Mouse (Mus musculus) common myeloid progenitor, adult 5-6 weeks (primary cell): ENCODE data around the gene Shq1. TPM values are rescaled to one million over a fixed set of nuclear protein-coding genes. Genes with fewer than 3 reads are reported as not detected.

Source experiments
- ATAC-seq: replicated peaks from 2 replicates; pipeline ENCODE4 v1.8.0; 2016; ENCODE audit warnings: low read depth, mild to moderate bottlenecking, moderate TSS enrichment, inconsistent platforms; ENCODE audit not compliant: poor library complexity, severe bottlenecking
- total RNA-seq: library from RNA; stranded (forward); fragments of 200-1000, 187-1606 nt; gene quantifications from 2 replicates; pipeline ENCODE4 v1.2.3, GENCODE M21; 2017

Shq1 gene
- total RNA-seq, 1 experiment from 2014 or later: 22.2 TPM

DNA sequence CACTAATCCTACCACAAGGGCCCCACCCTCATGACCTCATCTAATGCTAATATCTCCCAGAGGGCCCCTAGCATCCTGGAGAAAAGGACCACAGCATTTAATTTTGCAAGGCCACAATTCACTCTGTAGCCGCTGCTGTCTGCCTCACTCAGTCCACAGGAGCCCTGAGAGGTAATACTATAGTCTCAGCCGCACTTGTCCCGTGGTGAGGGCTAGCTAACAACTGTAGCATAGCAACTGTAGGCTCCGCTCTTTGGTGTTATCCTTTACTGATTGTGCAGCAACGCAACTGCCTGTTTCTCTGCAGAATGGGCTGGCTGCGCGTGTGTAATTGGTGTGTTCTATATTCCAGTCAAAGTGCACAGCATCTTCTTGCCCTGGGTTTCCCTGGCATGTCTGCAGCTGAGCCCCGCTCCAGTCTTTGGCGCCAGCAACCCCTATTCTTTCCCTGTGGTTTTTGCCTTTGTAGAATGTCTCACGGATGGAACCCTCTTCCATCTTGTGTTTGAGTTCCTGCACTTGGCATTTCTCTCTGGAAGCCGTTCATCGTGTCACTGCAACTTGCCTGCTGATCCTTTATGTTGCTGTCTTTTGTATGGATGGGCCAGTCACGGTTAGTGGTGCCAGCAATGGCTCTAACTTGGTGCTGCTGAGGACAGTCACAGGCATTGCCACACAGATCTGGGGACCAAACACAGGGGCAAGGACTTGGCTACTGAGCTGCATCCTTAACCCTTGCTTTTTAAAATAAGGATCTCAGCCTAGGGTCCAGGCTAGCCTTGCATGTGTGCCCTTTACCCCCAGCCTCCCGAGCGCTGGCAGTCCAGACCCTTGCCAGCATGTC, 128.6 kb downstream of the Shq1 start:
- no peak for ATAC-seq

DNA sequence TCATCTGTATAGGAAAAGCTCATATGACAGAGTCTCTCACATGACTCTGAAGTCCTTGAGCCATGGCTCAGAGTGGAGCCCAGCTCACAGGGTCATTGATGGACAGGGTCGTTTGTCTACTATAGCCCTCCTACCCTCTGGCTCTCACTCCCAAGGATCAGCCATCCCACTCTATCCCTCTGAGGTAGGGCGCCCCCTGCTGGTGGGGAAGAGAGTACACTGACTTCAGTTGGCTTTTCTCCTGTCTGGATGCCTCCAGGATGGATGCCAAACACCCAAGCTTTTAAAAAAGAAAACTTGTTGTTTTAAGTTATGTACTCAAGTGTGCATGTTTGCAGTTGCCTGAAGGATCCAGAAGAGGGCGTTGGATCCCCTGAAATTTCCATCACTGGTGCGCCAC, 131.3 kb downstream of the Shq1 start:
- ATAC-seq: peak; percentile 24; the same call in 1 of the 2 replicates

DNA sequence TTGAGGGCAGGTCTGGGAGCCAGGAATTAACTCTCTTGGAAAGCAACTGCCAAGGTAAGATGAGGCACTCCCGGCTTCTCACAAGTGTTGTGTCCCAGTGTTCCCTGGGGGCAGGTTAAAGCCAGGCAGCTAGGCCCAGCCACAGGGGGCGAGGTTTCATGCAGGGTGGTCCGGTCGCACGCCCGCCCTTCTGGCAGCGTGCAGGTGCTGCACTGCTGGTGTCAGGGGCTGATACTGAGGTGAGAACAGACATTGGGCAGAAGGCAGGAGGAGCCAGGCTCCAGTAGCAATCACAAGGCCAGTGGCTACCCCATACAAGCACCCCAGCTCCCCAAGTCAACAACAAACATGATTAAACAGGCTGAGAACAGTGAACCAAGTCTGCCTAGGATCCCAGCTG, 132.4 kb downstream of the Shq1 start:
- no peak for ATAC-seq

DNA sequence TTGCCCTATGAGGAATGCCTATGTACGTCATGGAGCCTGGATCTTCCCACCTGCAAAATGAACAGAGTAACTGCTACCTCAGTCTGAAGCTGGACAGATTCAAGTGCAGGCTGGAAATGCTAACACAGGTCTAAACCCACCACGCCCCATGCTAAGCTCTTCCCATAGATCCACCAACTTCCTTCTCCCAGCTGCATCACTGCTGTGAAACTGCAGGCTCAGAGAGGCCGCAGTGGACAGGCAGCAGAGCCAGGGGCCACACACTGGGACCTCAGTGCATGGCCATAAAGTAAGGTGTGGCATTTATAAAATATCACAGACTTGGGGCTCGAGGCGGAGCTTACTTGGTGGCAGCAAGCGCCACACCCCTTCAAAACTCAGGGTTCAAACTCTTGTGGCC, 133.0 kb downstream of the Shq1 start:
- no peak for ATAC-seq

DNA sequence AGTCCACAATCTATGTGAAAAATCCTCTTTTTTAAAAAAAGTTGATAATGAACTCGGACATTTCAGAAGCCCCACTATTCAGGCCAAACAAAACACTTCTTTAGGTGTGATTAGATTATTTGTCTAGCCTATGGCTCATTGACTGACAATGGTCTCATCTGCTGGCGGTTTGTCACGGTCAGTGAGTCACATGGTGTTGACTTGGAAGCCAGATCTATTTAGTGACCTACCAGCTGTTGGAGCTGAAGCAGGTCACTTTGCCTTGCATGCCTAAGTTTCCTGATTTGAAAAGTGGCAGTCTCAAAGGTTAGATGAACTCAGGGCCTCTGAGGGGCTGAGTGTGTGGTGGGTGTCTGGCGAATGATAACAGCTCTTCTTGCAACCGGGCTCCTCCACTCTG, 133.9 kb downstream of the Shq1 start:
- no peak for ATAC-seq

DNA sequence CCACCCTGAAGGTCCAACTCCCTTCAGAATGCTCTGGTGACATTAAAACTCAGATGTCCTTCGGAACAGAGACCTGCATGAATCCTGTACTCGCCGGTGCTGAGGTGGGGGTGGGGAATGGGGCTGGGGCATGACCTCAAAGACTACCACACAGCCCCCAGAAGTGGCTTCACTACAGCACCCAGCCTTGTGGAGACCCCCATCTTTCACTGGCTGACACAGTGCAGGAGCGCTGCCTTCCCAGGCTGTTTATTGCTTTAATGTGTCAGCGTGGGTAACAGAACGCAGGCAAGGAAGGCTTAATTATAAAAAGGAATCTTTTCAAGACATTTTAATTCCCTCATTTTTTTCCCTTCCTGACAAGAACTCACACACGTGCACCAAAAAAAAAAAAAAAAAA, 137.6 kb downstream of the Shq1 start:
- no peak for ATAC-seq

DNA sequence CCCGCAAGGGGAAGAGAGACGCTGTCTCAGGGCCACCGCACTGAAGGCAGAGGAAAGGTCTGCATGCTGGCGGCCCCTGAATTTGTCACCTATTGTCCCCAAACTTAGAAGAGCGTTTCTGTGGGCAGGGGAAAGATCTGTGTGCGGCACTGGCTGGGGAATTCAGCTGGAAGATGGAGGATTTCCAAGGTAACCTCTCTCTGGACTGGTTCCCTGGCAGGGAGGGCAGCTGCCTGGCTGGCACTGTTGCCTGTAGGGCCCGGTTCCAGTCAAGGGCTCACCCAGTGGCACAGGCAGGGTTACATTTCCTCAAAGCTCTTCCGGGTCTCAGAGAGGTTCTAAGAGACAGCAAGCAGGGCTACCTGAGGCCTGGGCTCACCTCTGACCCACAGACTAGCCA, 138.6 kb downstream of the Shq1 start:
- no peak for ATAC-seq

DNA sequence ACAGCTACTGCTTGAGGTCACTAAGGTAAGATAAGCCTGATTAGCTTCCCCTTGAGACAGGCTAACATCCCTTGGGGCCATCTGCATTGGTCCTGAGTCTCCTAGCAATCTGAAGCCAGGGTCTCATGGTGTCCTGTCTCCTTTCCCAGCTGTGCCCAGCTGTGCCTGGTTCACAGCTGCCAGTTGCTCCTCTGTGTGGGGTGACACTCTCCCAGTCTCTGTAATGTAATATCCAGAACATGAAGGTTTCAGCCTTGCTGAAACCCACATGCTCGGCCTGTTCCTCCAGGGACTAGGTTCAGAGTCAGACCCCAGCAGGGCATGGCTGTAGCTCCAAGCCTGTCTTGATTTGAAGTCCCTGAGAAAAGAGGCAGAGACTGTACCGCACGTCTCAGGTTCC, 141.3 kb downstream of the Shq1 start:
- ATAC-seq: no peak

DNA sequence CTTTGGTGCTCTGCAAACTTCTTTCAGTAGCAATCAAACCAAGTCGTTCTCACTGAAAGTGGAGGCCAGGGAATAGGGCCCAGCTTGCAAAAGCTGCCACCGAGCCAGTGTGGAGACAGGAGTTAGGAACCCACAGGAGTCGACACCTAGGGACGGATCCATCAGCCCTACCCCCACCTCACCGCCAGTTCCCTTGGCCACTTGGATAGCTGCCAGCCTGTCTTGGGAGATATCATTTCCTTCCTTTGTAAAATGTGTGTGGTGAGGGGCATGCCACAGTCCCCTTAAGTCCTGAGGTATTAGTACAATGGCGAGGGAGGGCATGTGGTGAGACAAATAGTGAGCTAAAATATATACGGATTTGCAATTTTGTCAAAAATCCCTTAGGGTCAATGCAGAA, 142.4 kb downstream of the Shq1 start:
- peak; percentile 36; the same call in 1 of the 2 replicates for ATAC-seq

DNA sequence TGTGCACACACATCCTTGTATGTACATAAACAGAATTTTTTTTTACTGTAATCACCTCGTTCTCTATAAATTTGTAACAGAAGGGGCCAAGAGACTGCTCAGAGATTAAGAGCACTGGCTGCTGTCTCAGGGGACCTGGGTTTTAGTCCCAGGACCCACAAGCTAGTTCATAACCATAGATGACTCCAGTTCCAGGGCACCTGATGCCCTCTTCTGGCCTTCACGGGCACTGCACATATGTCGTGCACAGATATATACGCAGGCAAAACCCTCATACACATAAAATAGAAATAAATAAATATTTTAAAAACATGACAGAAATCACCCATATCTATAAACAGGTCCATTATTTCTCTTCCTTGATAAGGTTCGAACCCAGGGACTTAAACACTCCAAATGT, 143.0 kb downstream of the Shq1 start:
- peak; percentile 55 for ATAC-seq

DNA sequence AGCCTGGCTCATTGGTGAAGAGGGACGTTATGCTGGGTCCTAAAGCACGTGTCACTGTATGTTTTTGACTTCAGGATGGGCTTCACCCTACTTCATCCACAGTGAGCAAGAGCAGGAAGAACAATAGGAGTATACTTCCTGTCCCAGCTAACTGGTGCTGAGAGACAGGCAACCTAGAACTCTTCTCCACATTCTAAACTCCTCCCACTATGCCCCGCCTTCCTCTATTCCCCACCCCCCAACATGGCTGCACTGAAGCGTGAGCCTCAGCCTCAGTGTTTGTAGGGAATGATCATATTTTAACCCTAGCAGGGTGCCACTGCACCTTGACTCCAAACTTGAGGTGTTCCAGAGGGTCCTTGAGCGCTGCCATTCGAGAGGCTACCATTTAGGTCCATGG, 143.8 kb downstream of the Shq1 start:
- ATAC-seq: no peak

DNA sequence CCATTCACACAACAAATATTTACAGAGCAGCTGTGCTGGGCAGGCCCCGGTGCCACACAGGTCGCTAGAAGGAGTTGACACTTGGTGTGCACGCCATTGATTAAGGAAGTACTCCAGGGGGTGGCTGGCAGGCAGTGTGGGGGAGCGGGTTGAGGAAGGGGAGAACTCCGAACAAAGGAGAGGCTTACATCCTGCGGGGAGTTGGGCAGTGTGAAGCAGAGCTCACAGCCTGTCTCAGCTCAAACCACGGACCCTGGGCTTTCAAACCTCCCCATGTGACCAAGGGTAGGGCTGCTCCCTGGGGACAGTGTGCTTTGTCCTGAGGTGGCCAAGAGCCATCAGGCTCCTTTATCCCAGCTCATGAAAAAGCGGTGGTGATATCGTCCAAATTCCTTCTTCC, 144.9 kb downstream of the Shq1 start:
- ATAC-seq: peak; percentile 34

DNA sequence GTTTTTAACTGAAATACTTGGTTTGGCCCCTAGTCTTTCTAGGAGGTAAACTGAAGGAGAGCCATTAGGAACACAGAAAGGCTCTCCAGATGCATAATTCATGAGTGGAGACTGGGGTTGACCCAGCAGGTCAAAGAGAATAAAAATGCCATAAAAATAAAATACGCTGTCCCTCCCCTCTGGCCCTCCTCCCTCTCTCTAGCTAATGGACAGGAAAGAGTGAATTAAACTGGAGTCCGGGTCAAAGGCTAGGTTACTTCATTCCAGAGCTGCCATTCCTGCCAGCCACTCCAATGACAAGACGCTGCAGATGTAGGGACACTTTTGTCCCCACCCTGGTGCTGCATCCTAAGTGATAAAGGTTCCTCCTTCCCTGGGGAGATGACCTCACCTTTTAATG, 145.5 kb downstream of the Shq1 start:
- no peak for ATAC-seq

DNA sequence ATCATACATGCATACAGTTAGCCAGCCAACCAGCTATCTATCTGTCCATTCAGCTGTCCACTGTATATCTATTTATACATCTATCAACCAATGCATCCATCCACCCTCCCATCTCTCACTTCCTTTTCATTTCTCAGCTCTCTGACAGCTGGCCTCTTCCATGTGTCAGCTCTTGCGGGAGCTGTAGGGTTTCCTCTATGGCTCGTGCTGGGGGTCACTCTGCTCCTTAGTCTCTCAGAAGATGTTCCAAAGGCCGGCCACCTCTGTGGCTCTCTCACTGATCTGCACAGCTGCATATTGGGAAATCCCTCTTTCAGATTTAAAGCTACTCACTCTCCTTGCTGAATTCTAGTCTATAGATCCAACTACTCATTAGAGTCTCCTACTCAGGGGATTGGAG, 148.5 kb downstream of the Shq1 start:
- ATAC-seq: no peak

DNA sequence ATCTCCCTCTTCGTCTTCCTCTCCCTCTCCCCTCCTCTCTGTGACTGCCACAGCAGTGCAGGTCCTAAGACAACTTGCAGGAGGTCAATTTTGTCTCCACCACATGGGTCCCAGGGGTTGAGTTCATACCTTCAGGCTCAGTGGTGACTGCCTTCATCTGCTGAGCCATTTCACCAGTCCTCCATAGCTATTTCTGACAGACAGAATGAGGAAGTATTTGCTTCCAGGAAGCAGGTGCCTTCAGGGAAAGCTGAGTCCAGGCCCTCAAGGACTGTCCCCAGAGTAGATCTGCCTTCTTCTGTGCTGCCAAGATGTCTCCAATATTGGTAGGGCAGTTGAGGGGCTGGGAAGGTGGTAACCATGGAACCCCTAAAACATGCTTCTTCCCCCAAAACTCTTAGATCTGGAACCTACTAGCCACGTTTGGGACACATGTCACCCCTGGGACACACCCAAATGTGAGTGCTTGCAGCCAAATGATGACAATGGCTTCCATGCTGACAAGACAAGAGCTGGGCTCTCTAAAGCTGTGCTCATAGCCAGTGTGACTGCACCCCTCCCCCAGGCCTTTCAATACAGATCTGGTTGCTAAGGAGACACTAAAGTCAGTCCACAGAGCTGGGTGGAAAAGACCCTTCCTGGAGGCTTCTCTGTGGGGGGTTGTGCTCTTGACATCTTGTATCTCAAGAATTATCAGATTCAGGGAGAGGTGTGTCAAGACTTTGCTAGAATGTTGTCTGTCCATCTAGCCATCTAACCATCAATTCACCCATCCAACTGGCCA, 149.2 kb downstream of the Shq1 start:
- 0 out of 2 replicates have a peak, but pooled peaks have one; percentile 34 for ATAC-seq

DNA sequence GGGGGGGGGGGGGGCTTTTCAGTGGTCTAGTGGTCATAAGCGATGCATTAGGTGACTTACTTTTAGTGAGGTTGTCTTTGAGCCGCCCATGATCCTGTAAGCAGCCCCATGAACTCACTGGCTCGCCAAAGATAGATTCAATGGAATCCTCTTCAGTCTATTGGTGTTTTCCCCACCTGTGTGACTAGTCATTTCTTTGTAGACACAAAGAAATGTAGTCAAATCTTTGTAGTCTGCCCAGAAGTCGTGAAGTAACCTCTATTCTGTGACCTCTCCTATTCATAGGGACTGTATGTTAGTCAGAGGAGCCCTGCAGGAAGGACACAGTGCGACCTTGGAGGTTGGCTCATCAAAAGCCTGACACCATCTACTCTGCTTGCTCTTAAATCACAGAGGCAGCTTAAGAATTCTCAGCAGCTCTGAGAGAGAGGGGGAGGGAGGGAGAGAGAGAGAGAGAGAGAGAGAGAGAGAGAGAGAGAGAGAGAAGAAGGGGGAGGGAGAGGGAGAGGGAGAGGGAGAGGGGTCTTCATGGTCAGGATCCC, 150.3 kb downstream of the Shq1 start:
- no peak for ATAC-seq

DNA sequence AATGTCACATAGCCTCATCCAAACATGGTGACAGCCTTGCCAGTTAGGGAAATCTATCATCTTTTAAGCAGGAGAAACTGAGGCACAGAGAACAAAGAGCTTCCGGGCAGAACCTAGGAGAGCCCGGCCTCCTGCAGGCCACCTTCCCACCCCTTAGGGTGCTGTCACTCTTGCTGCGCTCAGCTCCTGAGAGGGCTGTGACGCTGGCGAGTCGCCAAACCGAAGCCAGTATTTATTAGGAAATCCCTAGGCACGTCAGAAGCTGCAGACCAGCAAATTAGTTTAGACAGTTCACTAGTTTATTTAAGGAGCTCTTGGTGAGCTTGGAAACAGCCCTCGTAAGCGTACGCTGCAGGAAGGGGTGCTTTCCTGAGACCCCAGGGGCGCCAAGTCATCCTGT, 151.1 kb downstream of the Shq1 start:
- ATAC-seq: no peak
